Mouse (Mus musculus): ENCODE measurements around the gene Gm498. TPM values are rescaled to one million over a fixed set of nuclear protein-coding genes. Genes with fewer than 3 reads are reported as not detected.

Gene Gm498
- polyA plus RNA-seq, 1 experiment from 2014 or later, result not detected

- H3K4me2 ChIP-seq (ENCODE audit: low read depth, low read length), result no peak overlapping the region
- WGBS, result 94% methylated on average over 1 of the region's 1 CpGs
- no peaks in the 10 kb centered on the region for H3K4me1 ChIP-seq (ENCODE audit: control insufficient read depth, insufficient read depth, low read length)
- no peak for DNase-seq (ENCODE audit: low spot score)
- no peaks in the 10 kb centered on the region for H3K9me3 ChIP-seq (replicated peaks; ENCODE audit: control insufficient read depth, low read length)
- H3K27ac ChIP-seq (replicated peaks; ENCODE audit: low read depth, low read length), result no peak overlapping the region
- ATAC-seq (replicated peaks; ENCODE audit: insufficient number of reproducible peaks, low FRiP score, low TSS enrichment, low read depth), result no peak
- H3K4me3 ChIP-seq (ENCODE audit: low read depth, low read length), result no peak overlapping the region
- H3K36me3 ChIP-seq (replicated peaks; ENCODE audit: control insufficient read depth, insufficient read depth, low read depth, low read length), result no peaks in the 10 kb centered on the region
- H3K27me3 ChIP-seq (ENCODE audit: control insufficient read depth, insufficient read depth, low read length), result no peaks in the 10 kb centered on the region
- H3K9ac ChIP-seq (replicated peaks; ENCODE audit: low read length), result no peak overlapping the region
Observed at GRCm38 (mm10) chr7:143905176-143905575, 38.5 kb downstream of the Gm498 start.

GRCm38 (mm10) chr7:143905606-143906005, 39.0 kb downstream of the Gm498 start:
- no peaks in the 10 kb centered on the region for H3K27me3 ChIP-seq (ENCODE audit: control insufficient read depth, insufficient read depth, low read length)
- DNase-seq (ENCODE audit: low spot score), result no peak
- H3K4me3 ChIP-seq (ENCODE audit: low read depth, low read length), result no peak overlapping the region
- ATAC-seq (replicated peaks; ENCODE audit: insufficient number of reproducible peaks, low FRiP score, low TSS enrichment, low read depth), result no peak
- H3K27ac ChIP-seq (replicated peaks; ENCODE audit: low read depth, low read length), result no peak overlapping the region
- no peaks in the 10 kb centered on the region for H3K36me3 ChIP-seq (replicated peaks; ENCODE audit: control insufficient read depth, insufficient read depth, low read depth, low read length)
- no peak overlapping the region for H3K4me2 ChIP-seq (ENCODE audit: low read depth, low read length)
- no peaks in the 10 kb centered on the region for H3K4me1 ChIP-seq (ENCODE audit: control insufficient read depth, insufficient read depth, low read length)
- no peak overlapping the region for H3K9ac ChIP-seq (replicated peaks; ENCODE audit: low read length)
- no peaks in the 10 kb centered on the region for H3K9me3 ChIP-seq (replicated peaks; ENCODE audit: control insufficient read depth, low read length)
- WGBS, result 72% methylated on average over 3 of the region's 3 CpGs

GRCm38 (mm10) chr7:143913611-143914010, 47.0 kb downstream of the Gm498 start:
- H3K4me3 ChIP-seq (ENCODE audit: low read depth, low read length), result no peak overlapping the region
- no peaks in the 10 kb centered on the region for H3K36me3 ChIP-seq (replicated peaks; ENCODE audit: control insufficient read depth, insufficient read depth, low read depth, low read length)
- no peaks in the 10 kb centered on the region for H3K9me3 ChIP-seq (replicated peaks; ENCODE audit: control insufficient read depth, low read length)
- ATAC-seq (replicated peaks; ENCODE audit: insufficient number of reproducible peaks, low FRiP score, low TSS enrichment, low read depth) (no peak), DNase-seq (ENCODE audit: low spot score) (no peak)
- WGBS, result 92% methylated on average over 8 of the region's 8 CpGs
- H3K4me1 ChIP-seq (ENCODE audit: control insufficient read depth, insufficient read depth, low read length), result no peaks in the 10 kb centered on the region
- no peak overlapping the region for H3K9ac ChIP-seq (replicated peaks; ENCODE audit: low read length)
- H3K27me3 ChIP-seq (ENCODE audit: control insufficient read depth, insufficient read depth, low read length), result no peaks in the 10 kb centered on the region
- no peak overlapping the region for H3K27ac ChIP-seq (replicated peaks; ENCODE audit: low read depth, low read length)
- no peak overlapping the region for H3K4me2 ChIP-seq (ENCODE audit: low read depth, low read length)

GRCm38 (mm10) chr7:143919031-143919679, 52.5 kb downstream of the Gm498 start:
- DNase-seq (ENCODE audit: low spot score) (no peak), ATAC-seq (replicated peaks; ENCODE audit: insufficient number of reproducible peaks, low FRiP score, low TSS enrichment, low read depth) (no peak)
- H3K27me3 ChIP-seq (ENCODE audit: control insufficient read depth, insufficient read depth, low read length), result no peaks in the 10 kb centered on the region
- H3K4me1 ChIP-seq (ENCODE audit: control insufficient read depth, insufficient read depth, low read length), result no peaks in the 10 kb centered on the region
- H3K4me3 ChIP-seq (ENCODE audit: low read depth, low read length), result no peak overlapping the region
- WGBS, result 87% methylated on average over 3 of the region's 3 CpGs
- H3K4me2 ChIP-seq (ENCODE audit: low read depth, low read length), result no peak overlapping the region
- no peaks in the 10 kb centered on the region for H3K9me3 ChIP-seq (replicated peaks; ENCODE audit: control insufficient read depth, low read length)
- H3K27ac ChIP-seq (replicated peaks; ENCODE audit: low read depth, low read length), result no peak overlapping the region
- no peak overlapping the region for H3K9ac ChIP-seq (replicated peaks; ENCODE audit: low read length)
- H3K36me3 ChIP-seq (replicated peaks; ENCODE audit: control insufficient read depth, insufficient read depth, low read depth, low read length), result no peaks in the 10 kb centered on the region

- Histone ChIP-seq H3K27me3 (ENCODE audit: control insufficient read depth, insufficient read depth, low read length) (no peaks in the 10 kb centered on the region), H3K4me1 (ENCODE audit: control insufficient read depth, insufficient read depth, low read length) (no peaks in the 10 kb centered on the region), H3K9me3 (replicated peaks; ENCODE audit: control insufficient read depth, low read length) (no peaks in the 10 kb centered on the region), H3K4me2 (ENCODE audit: low read depth, low read length) (no peak overlapping the region), H3K36me3 (replicated peaks; ENCODE audit: control insufficient read depth, insufficient read depth, low read depth, low read length) (no peaks in the 10 kb centered on the region), H3K27ac (replicated peaks; ENCODE audit: low read depth, low read length) (no peak overlapping the region), H3K4me3 (ENCODE audit: low read depth, low read length) (no peak overlapping the region), H3K9ac (replicated peaks; ENCODE audit: low read length) (no peak overlapping the region)
- DNase-seq (ENCODE audit: low spot score) (no peak), ATAC-seq (replicated peaks; ENCODE audit: insufficient number of reproducible peaks, low FRiP score, low TSS enrichment, low read depth) (no peak)
- WGBS, result 91% methylated on average over 1 of the region's 1 CpGs
Observed at GRCm38 (mm10) chr7:143929899-143930298, 63.3 kb downstream of the Gm498 start.

- no peak overlapping the region for H3K4me2 ChIP-seq (ENCODE audit: low read depth, low read length)
- WGBS, result 50% methylated on average over 4 of the region's 4 CpGs
Observed at GRCm38 (mm10) chr7:143938647-143939046, 72.0 kb downstream of the Gm498 start.

GRCm38 (mm10) chr7:143939476-143939875, 72.8 kb downstream of the Gm498 start:
- H3K27ac ChIP-seq (replicated peaks; ENCODE audit: low read depth, low read length), result no peak overlapping the region
- H3K4me2 ChIP-seq (ENCODE audit: low read depth, low read length), result no peak overlapping the region
- no peaks in the 10 kb centered on the region for H3K27me3 ChIP-seq (ENCODE audit: control insufficient read depth, insufficient read depth, low read length)
- ATAC-seq (replicated peaks; ENCODE audit: insufficient number of reproducible peaks, low FRiP score, low TSS enrichment, low read depth) (no peak), DNase-seq (ENCODE audit: low spot score) (no peak)
- 68% methylated on average over 3 of the region's 3 CpGs for WGBS
- no peaks in the 10 kb centered on the region for H3K36me3 ChIP-seq (replicated peaks; ENCODE audit: control insufficient read depth, insufficient read depth, low read depth, low read length)
- no peak overlapping the region for H3K9ac ChIP-seq (replicated peaks; ENCODE audit: low read length)
- no peak overlapping the region for H3K4me3 ChIP-seq (ENCODE audit: low read depth, low read length)
- H3K9me3 ChIP-seq (replicated peaks; ENCODE audit: control insufficient read depth, low read length), result no peaks in the 10 kb centered on the region
- H3K4me1 ChIP-seq (ENCODE audit: control insufficient read depth, insufficient read depth, low read length), result no peaks in the 10 kb centered on the region

More at GRCm38 (mm10) chr7:143938647-143939046, 72.0 kb downstream of the Gm498 start:
- Histone ChIP-seq H3K36me3 (replicated peaks; ENCODE audit: control insufficient read depth, insufficient read depth, low read depth, low read length) (no peaks in the 10 kb centered on the region), H3K27ac (replicated peaks; ENCODE audit: low read depth, low read length) (no peak overlapping the region), H3K9me3 (replicated peaks; ENCODE audit: control insufficient read depth, low read length) (no peaks in the 10 kb centered on the region), H3K4me3 (ENCODE audit: low read depth, low read length) (no peak overlapping the region), H3K27me3 (ENCODE audit: control insufficient read depth, insufficient read depth, low read length) (no peaks in the 10 kb centered on the region), H3K9ac (replicated peaks; ENCODE audit: low read length) (no peak overlapping the region), H3K4me1 (ENCODE audit: control insufficient read depth, insufficient read depth, low read length) (no peaks in the 10 kb centered on the region)
- no peak for ATAC-seq (replicated peaks; ENCODE audit: insufficient number of reproducible peaks, low FRiP score, low TSS enrichment, low read depth)
- DNase-seq (ENCODE audit: low spot score), result no peak

- no peaks in the 10 kb centered on the region for H3K27me3 ChIP-seq (ENCODE audit: control insufficient read depth, insufficient read depth, low read length)
- no peak for ATAC-seq (replicated peaks; ENCODE audit: insufficient number of reproducible peaks, low FRiP score, low TSS enrichment, low read depth)
- H3K9ac ChIP-seq (replicated peaks; ENCODE audit: low read length), result no peak overlapping the region
- H3K4me3 ChIP-seq (ENCODE audit: low read depth, low read length), result no peak overlapping the region
- DNase-seq (ENCODE audit: low spot score), result no peak
- no peaks in the 10 kb centered on the region for H3K4me1 ChIP-seq (ENCODE audit: control insufficient read depth, insufficient read depth, low read length)
- 81% methylated on average over 14 of the region's 14 CpGs for WGBS
- H3K36me3 ChIP-seq (replicated peaks; ENCODE audit: control insufficient read depth, insufficient read depth, low read depth, low read length), result no peaks in the 10 kb centered on the region
- no peak overlapping the region for H3K27ac ChIP-seq (replicated peaks; ENCODE audit: low read depth, low read length)
- no peaks in the 10 kb centered on the region for H3K9me3 ChIP-seq (replicated peaks; ENCODE audit: control insufficient read depth, low read length)
- H3K4me2 ChIP-seq (ENCODE audit: low read depth, low read length), result no peak overlapping the region
Observed at GRCm38 (mm10) chr7:143942941-143943691, 76.5 kb downstream of the Gm498 start.

Data from embryonic facial prominence, embryonic 11.5 days (tissue).